Comparison of ENCODE assay signal across 8 mouse cellular contexts in genomic region chr7:19002848-19003498, GRCm38 (mm10). TPM values are rescaled to one million over a fixed set of nuclear protein-coding genes. Genes with fewer than 3 reads are reported as not detected.
DNase-seq lines count a peak whose midpoint lies in the region; ATAC-seq and TF ChIP-seq lines count a peak whose summit lies in the region.

No protein-coding gene starts in this region.

- no peaks in the 10 kb centered on the region for H3K27me3 ChIP-seq in ES-Bruce4 (ENCODE audit: control insufficient read depth, insufficient read depth, low read length, poor library complexity, severe bottlenecking)
- no peaks in the 10 kb centered on the region for H3K27me3 ChIP-seq in heart, embryonic 13.5 days (replicated peaks)
- H3K27me3 ChIP-seq in kidney, postnatal 0 days (ENCODE audit: insufficient read depth, low read length), result no peaks in the 10 kb centered on the region
- H3K27me3 ChIP-seq in liver, embryonic 13.5 days, result no peaks in the 10 kb centered on the region
- no peaks in the 10 kb centered on the region for H3K27me3 ChIP-seq in testis, adult 2 months (ENCODE audit: control insufficient read depth, insufficient read depth, low read length)

- 3% methylated on average over 17 of the region's 17 CpGs for WGBS in heart, embryonic 13.5 days
- 2% methylated on average over 17 of the region's 17 CpGs for WGBS in kidney, postnatal 0 days
- whole genome bisulfite sequencing in liver, embryonic 13.5 days (ENCODE audit: insufficient replicate concordance), result under 1% methylated on average over 17 of the region's 17 CpGs

- H3K27ac ChIP-seq in ES-Bruce4 (ENCODE audit: insufficient read depth, low read length), result peak overlapping the region; percentile 86
- H3K27ac ChIP-seq in heart, embryonic 13.5 days (replicated peaks), result peak overlapping the region; percentile 78
- peak overlapping the region; percentile 79 for H3K27ac ChIP-seq in kidney, postnatal 0 days
- H3K27ac ChIP-seq in liver, embryonic 13.5 days, result peak overlapping the region; percentile 91
- H3K27ac ChIP-seq in testis, adult 2 months (ENCODE audit: control insufficient read depth, insufficient read depth, low read depth, low read length), result peak overlapping the region; percentile 65; the same call in 1 of the 2 replicates

- TF ChIP-seq POLR2A in ES-Bruce4 (IDR thresholded peaks at IDR 0.05; ENCODE audit: insufficient read depth, low read length), result peak; percentile 80
- TF ChIP-seq POLR2A in testis, adult 2 months (IDR thresholded peaks at IDR 0.05; ENCODE audit: control insufficient read depth, low read depth, low read length), result no peak

- peak overlapping the region; percentile 98 for H3K4me2 ChIP-seq in heart, embryonic 13.5 days
- H3K4me2 ChIP-seq in kidney, postnatal 0 days (ENCODE audit: low read length), result peak overlapping the region; percentile 57
- H3K4me2 ChIP-seq in liver, embryonic 13.5 days, result peak overlapping the region; percentile 99

- H3K9ac ChIP-seq in ES-Bruce4 (ENCODE audit: low read depth, poor library complexity, severe bottlenecking), result peak overlapping the region; percentile 90
- peak overlapping the region; percentile 86 for H3K9ac ChIP-seq in heart, embryonic 13.5 days
- H3K9ac ChIP-seq in kidney, postnatal 0 days (ENCODE audit: low read depth, low read length), result peak overlapping the region; percentile 58
- peak overlapping the region; percentile 69 for H3K9ac ChIP-seq in liver, embryonic 13.5 days

- no peak for TF ChIP-seq EP300 in ES-Bruce4 (IDR thresholded peaks at IDR 0.05; ENCODE audit: insufficient read depth, low read depth, low read length)

- no peaks in the 10 kb centered on the region for H3K9me3 ChIP-seq in ES-Bruce4 (replicated peaks; ENCODE audit: control insufficient read depth, insufficient read depth, low read length, poor library complexity, severe bottlenecking)
- no peaks in the 10 kb centered on the region for H3K9me3 ChIP-seq in heart, embryonic 13.5 days
- H3K9me3 ChIP-seq in kidney, postnatal 0 days (replicated peaks; ENCODE audit: low read length), result no peaks in the 10 kb centered on the region
- H3K9me3 ChIP-seq in liver, embryonic 13.5 days (replicated peaks), result no peaks in the 10 kb centered on the region

- no peak for TF ChIP-seq CTCF in ES-Bruce4 (IDR thresholded peaks at IDR 0.05; ENCODE audit: low read depth, low read length)
- TF ChIP-seq CTCF in kidney, postnatal 0 days (IDR thresholded peaks at IDR 0.05; ENCODE audit: low read depth), result no peak
- TF ChIP-seq CTCF in testis, adult 2 months (IDR thresholded peaks at IDR 0.05; ENCODE audit: control insufficient read depth, insufficient read depth, insufficient replicate concordance, low read depth, low read length), result no peak

- peaks cover 2% of the 10 kb centered on the region for H3K4me1 ChIP-seq in ES-Bruce4 (ENCODE audit: control insufficient read depth, insufficient read depth, low read length)
- H3K4me1 ChIP-seq in heart, embryonic 13.5 days, result peaks cover 67% of the 10 kb centered on the region
- peaks cover 34% of the 10 kb centered on the region for H3K4me1 ChIP-seq in kidney, postnatal 0 days (replicated peaks; ENCODE audit: insufficient read depth, low read length)
- H3K4me1 ChIP-seq in liver, embryonic 13.5 days (replicated peaks), result peaks cover 69% of the 10 kb centered on the region
- H3K4me1 ChIP-seq in testis, adult 2 months (ENCODE audit: control insufficient read depth, insufficient read depth, low read length), result peaks cover 39% of the 10 kb centered on the region

- peak overlapping the region; percentile 81 for H3K4me3 ChIP-seq in ES-Bruce4 (ENCODE audit: low read depth, low read length)
- peak overlapping the region; percentile 52 for H3K4me3 ChIP-seq in heart, embryonic 13.5 days
- peak overlapping the region; percentile 34 for H3K4me3 ChIP-seq in kidney, postnatal 0 days (replicated peaks; ENCODE audit: low read depth, low read length)
- peak overlapping the region; percentile 59 for H3K4me3 ChIP-seq in liver, embryonic 13.5 days (replicated peaks)
- peak overlapping the region; percentile 73 for H3K4me3 ChIP-seq in testis, adult 2 months (ENCODE audit: control insufficient read depth, low read depth, low read length)

- peak; percentile 75 for DNase-seq in c-Kit-negative CD71-positive TER-119-positive erythroid progenitor cells, embryonic 14.5 days (ENCODE audit: low read depth, low spot score)
- peak; percentile 72 for DNase-seq in fibroblast of lung, adult 2 months (ENCODE audit: low read depth)
- peak; percentile 97 for DNase-seq in kidney, postnatal 0 days (ENCODE audit: low spot score)
- peak; percentile 76 for DNase-seq in liver, embryonic 13.5 days
- DNase-seq in neural tube, embryonic 10.5 days (ENCODE audit: extremely low spot score, low spot score), result peak; percentile 74

- peak; percentile 44; the same call in 1 of the 2 replicates for ATAC-seq in heart, embryonic 13.5 days (ENCODE audit: extremely low read depth, insufficient number of reproducible peaks, low FRiP score, low TSS enrichment)
- peak; percentile 29 for ATAC-seq in kidney, postnatal 0 days (replicated peaks; ENCODE audit: low FRiP score, low read depth)
- ATAC-seq in liver, embryonic 13.5 days (ENCODE audit: low read depth), result peak; percentile 67

- H3K36me3 ChIP-seq in ES-Bruce4 (ENCODE audit: control insufficient read depth, insufficient read depth, low read length, poor library complexity, severe bottlenecking), result peaks cover 5% of the 10 kb centered on the region; the same call in 1 of the 2 replicates
- H3K36me3 ChIP-seq in heart, embryonic 13.5 days, result peaks cover 26% of the 10 kb centered on the region
- H3K36me3 ChIP-seq in kidney, postnatal 0 days (ENCODE audit: insufficient read depth, low read length), result peaks cover 9% of the 10 kb centered on the region; the same call in 1 of the 2 replicates
- H3K36me3 ChIP-seq in liver, embryonic 13.5 days, result peaks cover 18% of the 10 kb centered on the region
- H3K36me3 ChIP-seq in testis, adult 2 months (ENCODE audit: control insufficient read depth, insufficient read depth, low read length), result no peaks in the 10 kb centered on the region

RNA-seq across cellular contexts. Expression of gene Irf2bp1, which starts 0.9 kb away (rescaled TPM):
- 16.2 and 20.9 TPM in 2 replicates for polyA plus RNA-seq in ES-Bruce4 (2011; ENCODE audit: insufficient read depth, insufficient read length, low read depth, missing spikeins)
- 12.4 and 12.7 TPM in 2 replicates for polyA plus RNA-seq in heart, embryonic 13.5 days (2015; fragmentation: Nextera tagmentation; extraction: Ambion mirVana)
- 15.2 and 17.3 TPM in 2 replicates for polyA plus RNA-seq in kidney, postnatal 0 days (2015; fragmentation: Nextera tagmentation; extraction: Ambion mirVana)
- 9.2 and 9.3 TPM in 2 replicates for polyA plus RNA-seq in liver, embryonic 13.5 days (2015; fragmentation: Nextera tagmentation; extraction: Ambion mirVana)
- 4.9 and 5.4 TPM in 2 replicates for polyA plus RNA-seq in testis, adult 2 months (2012; rRNA removed)

RNA-seq across cellular contexts. Expression of gene Mypop, which starts 11.9 kb away (rescaled TPM):
- 4.0 and 5.5 TPM in 2 replicates for polyA plus RNA-seq in ES-Bruce4 (2011; ENCODE audit: insufficient read depth, insufficient read length, low read depth, missing spikeins)
- 1.8 and 1.9 TPM in 2 replicates for polyA plus RNA-seq in heart, embryonic 13.5 days (2015; fragmentation: Nextera tagmentation; extraction: Ambion mirVana)
- polyA plus RNA-seq in kidney, postnatal 0 days (2015; fragmentation: Nextera tagmentation; extraction: Ambion mirVana), result 3.3 and 3.6 TPM in 2 replicates
- polyA plus RNA-seq in liver, embryonic 13.5 days (2015; fragmentation: Nextera tagmentation; extraction: Ambion mirVana), result 0.37 and 0.82 TPM in 2 replicates
- 35.6 and 42.9 TPM in 2 replicates for polyA plus RNA-seq in testis, adult 2 months (2012; rRNA removed)

RNA-seq across cellular contexts. Expression of gene Nanos2, which starts 15.8 kb away (rescaled TPM):
- polyA plus RNA-seq in ES-Bruce4 (2011; ENCODE audit: insufficient read depth, insufficient read length, low read depth, missing spikeins), result not detected in 2 replicates
- not detected in 2 replicates for polyA plus RNA-seq in heart, embryonic 13.5 days (2015; fragmentation: Nextera tagmentation; extraction: Ambion mirVana)
- polyA plus RNA-seq in kidney, postnatal 0 days (2015; fragmentation: Nextera tagmentation; extraction: Ambion mirVana), result 0.09 TPM in 1 of 2 replicates, not detected in the other
- not detected in 2 replicates for polyA plus RNA-seq in liver, embryonic 13.5 days (2015; fragmentation: Nextera tagmentation; extraction: Ambion mirVana)
- 0.08 and 0.10 TPM in 2 replicates for polyA plus RNA-seq in testis, adult 2 months (2012; rRNA removed)

RNA-seq across cellular contexts. Expression of gene Foxa3, which starts 20.4 kb away (rescaled TPM):
- polyA plus RNA-seq in ES-Bruce4 (2011; ENCODE audit: insufficient read depth, insufficient read length, low read depth, missing spikeins), result 2.5 and 2.6 TPM in 2 replicates
- 0.25 and 1.2 TPM in 2 replicates for polyA plus RNA-seq in heart, embryonic 13.5 days (2015; fragmentation: Nextera tagmentation; extraction: Ambion mirVana)
- polyA plus RNA-seq in kidney, postnatal 0 days (2015; fragmentation: Nextera tagmentation; extraction: Ambion mirVana), result 0.53 and 0.57 TPM in 2 replicates
- 25.6 and 29.4 TPM in 2 replicates for polyA plus RNA-seq in liver, embryonic 13.5 days (2015; fragmentation: Nextera tagmentation; extraction: Ambion mirVana)
- polyA plus RNA-seq in testis, adult 2 months (2012; rRNA removed), result 2.1 and 2.3 TPM in 2 replicates

RNA-seq across cellular contexts. Expression of gene Sympk, which starts 21.2 kb away (rescaled TPM):
- 102 and 119 TPM in 2 replicates for polyA plus RNA-seq in ES-Bruce4 (2011; ENCODE audit: insufficient read depth, insufficient read length, low read depth, missing spikeins)
- 24.8 TPM in 2 replicates for polyA plus RNA-seq in heart, embryonic 13.5 days (2015; fragmentation: Nextera tagmentation; extraction: Ambion mirVana)
- 16.6 and 17.6 TPM in 2 replicates for polyA plus RNA-seq in kidney, postnatal 0 days (2015; fragmentation: Nextera tagmentation; extraction: Ambion mirVana)
- polyA plus RNA-seq in liver, embryonic 13.5 days (2015; fragmentation: Nextera tagmentation; extraction: Ambion mirVana), result 15.0 and 17.4 TPM in 2 replicates
- polyA plus RNA-seq in testis, adult 2 months (2012; rRNA removed), result 196 and 222 TPM in 2 replicates

Comparison
In these comparisons a context has a peak if more than half of its experiments do, and no peak if none do; other contexts are left out.
1. Peak in every context shown above with its lines: DNase-seq, ATAC-seq, H3K4me3 ChIP-seq and H3K27ac ChIP-seq.